Mouse (Mus musculus): ENCODE measurements at regions not wholly inside any gene's neighbourhood (a gene's known extent, or its start where the extent isn't known, plus 50 kb on each side); places are given as distances from the start of the nearest gene placed in this dataset.
"Not testable (repeated sequence)": the region's sequence is repeated elsewhere in the genome, so short reads cannot be mapped to it uniquely, and the experiment has no call there.

- DNase-seq (ENCODE audit: low read depth) = no peak
These were observed 111.3 kb upstream of the Gmds start for GRCm38 (mm10) chr13:32449710-32450417.

GRCm38 (mm10) chr13:32444531-32444930 is 106.0 kb upstream of the Gmds start:
- no peak for DNase-seq (ENCODE audit: low read depth)

DNA sequence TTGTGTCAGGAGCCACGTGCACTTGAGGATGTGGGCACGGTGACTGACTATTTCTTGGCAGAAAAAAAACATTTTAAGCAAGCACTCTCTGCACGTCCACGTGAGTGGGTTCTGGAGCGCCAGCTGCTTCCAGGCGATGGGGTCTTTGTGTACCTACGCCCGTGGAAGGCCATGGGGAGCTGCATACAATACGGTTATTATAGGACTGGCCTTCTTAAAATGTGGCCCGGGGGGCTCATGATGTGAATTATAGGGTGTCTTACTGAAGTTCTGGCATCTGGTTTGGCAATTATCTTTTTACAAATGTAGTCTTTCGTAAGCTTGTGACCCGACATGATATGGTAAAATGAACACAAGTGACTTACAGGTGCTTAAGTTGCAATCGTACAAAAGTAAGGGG is 103.5 kb upstream of the Gmds start:
- DNase-seq (ENCODE audit: low read depth) = no peak

GRCm38 (mm10) chr13:32435136-32435535 is 96.6 kb upstream of the Gmds start:
- no peak for DNase-seq (ENCODE audit: low read depth)

- DNase-seq (ENCODE audit: low read depth) = no peak
These were observed 89.9 kb upstream of the Gmds start for GRCm38 (mm10) chr13:32428482-32428881.

- no peak for DNase-seq (ENCODE audit: low read depth)
These were observed 88.4 kb upstream of the Gmds start for GRCm38 (mm10) chr13:32426906-32427305.

- no peak for DNase-seq (ENCODE audit: low read depth)
These were observed 87.7 kb upstream of the Gmds start for GRCm38 (mm10) chr13:32426199-32426598.

- not testable (repeated sequence) for DNase-seq (ENCODE audit: low read depth)
These were observed 86.0 kb upstream of the Gmds start for GRCm38 (mm10) chr13:32424543-32424942.

GRCm38 (mm10) chr13:32422485-32422884 is 83.9 kb upstream of the Gmds start:
- DNase-seq (ENCODE audit: low read depth) = no peak

GRCm38 (mm10) chr13:32419326-32419725 is 80.8 kb upstream of the Gmds start:
- DNase-seq (ENCODE audit: low read depth) = no peak

DNA sequence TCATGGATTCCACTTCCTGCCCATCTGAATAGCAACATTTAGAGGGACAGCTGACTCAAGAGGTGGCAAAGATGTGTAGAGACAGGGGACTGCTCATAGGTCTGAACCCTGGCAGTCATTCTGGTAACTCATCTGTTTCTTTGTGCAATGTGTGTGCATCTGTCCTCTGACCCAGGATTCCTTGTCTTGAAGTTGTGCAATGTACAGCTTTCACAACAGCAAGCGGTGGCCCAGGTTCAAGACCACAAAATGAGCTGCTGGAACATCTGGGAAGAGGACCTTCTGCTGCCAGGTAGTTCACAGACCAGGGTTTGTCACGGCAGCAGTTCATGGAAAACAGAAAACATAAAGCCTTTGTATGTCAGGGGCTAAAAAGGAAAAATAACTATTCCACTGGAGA is 80.1 kb upstream of the Gmds start:
- DNase-seq (ENCODE audit: low read depth) = no peak

GRCm38 (mm10) chr13:32417907-32418306 is 79.4 kb upstream of the Gmds start:
- DNase-seq (ENCODE audit: low read depth) = peak; percentile 15

GRCm38 (mm10) chr13:32411287-32411935 is 72.9 kb upstream of the Gmds start:
- DNase-seq (ENCODE audit: low read depth) = peak; percentile 85

GRCm38 (mm10) chr13:32410065-32410464 is 71.5 kb upstream of the Gmds start:
- DNase-seq (ENCODE audit: low read depth) = peak; percentile 16

DNA sequence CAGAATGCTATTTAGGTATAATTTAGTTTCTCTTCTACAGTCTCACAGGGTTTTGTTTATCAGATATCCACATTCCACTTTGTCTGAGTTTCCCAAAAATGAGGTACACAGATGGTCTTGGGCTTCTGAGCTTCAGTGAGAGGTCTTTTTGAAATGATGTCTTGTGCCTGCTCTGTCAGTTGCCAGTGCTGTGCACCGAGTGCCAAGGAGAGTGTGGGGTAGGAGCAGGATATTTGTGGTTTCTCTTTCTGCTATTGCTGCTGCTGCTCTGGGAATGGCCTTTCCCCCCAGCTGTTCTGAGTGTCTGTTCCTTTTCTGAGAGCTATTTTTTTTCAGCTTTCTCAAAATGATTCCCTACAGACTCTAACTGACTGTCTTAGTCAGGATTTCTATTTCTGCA is 60.1 kb upstream of the Gmds start:
- DNase-seq (ENCODE audit: low read depth) = no peak
